Mouse (Mus musculus) lung, embryonic 15.5 days (tissue): ENCODE results near the gene Cdc42se2. TPM values are rescaled to one million over a fixed set of nuclear protein-coding genes. Genes with fewer than 3 reads are reported as not detected.

Experiments used
- ATAC-seq: fragments of 200-750 bp; cut with Nextera tagmentation; 2 replicates; pipeline ENCODE4 v1.8.0; 2017; ENCODE audit warnings: moderate number of reproducible peaks, borderline replicate concordance; ENCODE audit not compliant: low FRiP score, low TSS enrichment; ENCODE audit errors: extremely low read depth
- H3K27ac ChIP-seq: fragments of 300-500 bp; sonication (generic); 2 replicates; pipeline ENCODE4 v1.5.1; 2015; ENCODE audit warnings: moderate library complexity, mild to moderate bottlenecking, inconsistent platforms
- H3K27me3 ChIP-seq: fragments of 300-500 bp; sonication (generic); 2 replicates; pipeline ENCODE4 v1.6.1; 2015; ENCODE audit warnings: inconsistent platforms
- H3K36me3 ChIP-seq: fragments of 300-500 bp; sonication (generic); 2 replicates; pipeline ENCODE4 v1.6.1; 2015; ENCODE audit warnings: inconsistent platforms
- H3K4me1 ChIP-seq: fragments of 300-500 bp; sonication (generic); 2 replicates; pipeline ENCODE4 v1.6.1; 2015; ENCODE audit warnings: inconsistent platforms
- H3K4me2 ChIP-seq: fragments of 300-500 bp; sonication (generic); 2 replicates; pipeline ENCODE4 v1.6.1; 2015; ENCODE audit warnings: inconsistent platforms, mild to moderate bottlenecking, moderate library complexity
- H3K4me3 ChIP-seq: fragments of 300-500 bp; sonication (generic); 2 replicates; pipeline ENCODE4 v1.5.1; 2015; ENCODE audit warnings: mild to moderate bottlenecking, inconsistent platforms
- H3K9ac ChIP-seq: fragments of 300-500 bp; sonication (generic); 2 replicates; pipeline ENCODE4 v1.6.1; 2015; ENCODE audit warnings: inconsistent platforms
- H3K9me3 ChIP-seq: fragments of 300-500 bp; sonication (generic); 2 replicates; pipeline ENCODE4 v1.6.1; 2016; ENCODE audit warnings: inconsistent platforms
- WGBS: fragments of 180-500 bp; shearing (Covaris S2); methylation state at CpG from one replicate; pipeline ENCODE4 v1.1.7; 2015; 5-methylcytosine and 5-hydroxymethylcytosine counted together
- polyA plus RNA-seq: library from polyadenylated mRNA; unstranded; fragments of >200 nt; fragmentation: Nextera tagmentation; extraction: Ambion mirVana; gene quantifications from 2 replicates; pipeline ENCODE4 v1.2.1, GENCODE M21; 2015

Cdc42se2 gene
- polyA plus RNA-seq, 1 experiment from 2014 or later: 74.8 TPM

GRCm38 (mm10) chr11:54724353-54725034, 63.0 kb downstream of the Cdc42se2 start:
- Histone ChIP-seq H3K9ac (no peak overlapping the region), H3K4me2 (no peak overlapping the region), H3K36me3 (peaks cover 17% of the 10 kb centered on the region; the same call in 1 of the 2 replicates), H3K27ac (no peak overlapping the region), H3K27me3 (no peaks in the 10 kb centered on the region), H3K4me1 (no peaks in the 10 kb centered on the region), H3K4me3 (no peak overlapping the region), H3K9me3 (no peaks in the 10 kb centered on the region)
- no peak for ATAC-seq
- WGBS: 67% methylated on average over 4 of the region's 4 CpGs

GRCm38 (mm10) chr11:54722057-54722456, 65.4 kb downstream of the Cdc42se2 start:
- no peak for ATAC-seq
- Histone ChIP-seq H3K9ac (no peak overlapping the region), H3K36me3 (peaks cover 29% of the 10 kb centered on the region), H3K4me1 (no peaks in the 10 kb centered on the region), H3K4me2 (no peak overlapping the region), H3K9me3 (no peaks in the 10 kb centered on the region), H3K27me3 (no peaks in the 10 kb centered on the region), H3K27ac (no peak overlapping the region), H3K4me3 (no peak overlapping the region)
- 85% methylated on average over 6 of the region's 6 CpGs for WGBS

GRCm38 (mm10) chr11:54718601-54719000, 68.9 kb downstream of the Cdc42se2 start:
- no peak for ATAC-seq
- WGBS: 97% methylated on average over 3 of the region's 3 CpGs
- Histone ChIP-seq H3K36me3 (peaks cover 39% of the 10 kb centered on the region), H3K27me3 (no peaks in the 10 kb centered on the region), H3K27ac (no peak overlapping the region), H3K4me2 (no peak overlapping the region), H3K4me3 (no peak overlapping the region), H3K4me1 (no peaks in the 10 kb centered on the region), H3K9ac (no peak overlapping the region), H3K9me3 (no peaks in the 10 kb centered on the region)

GRCm38 (mm10) chr11:54717893-54718292, 69.6 kb downstream of the Cdc42se2 start:
- H3K4me1 ChIP-seq: no peaks in the 10 kb centered on the region
- no peak overlapping the region for H3K4me3 ChIP-seq
- no peak overlapping the region for H3K4me2 ChIP-seq
- no peak overlapping the region for H3K27ac ChIP-seq
- no peak overlapping the region for H3K9ac ChIP-seq
- H3K36me3 ChIP-seq: peaks cover 34% of the 10 kb centered on the region
- 85% methylated on average over 3 of the region's 3 CpGs for WGBS
- no peaks in the 10 kb centered on the region for H3K9me3 ChIP-seq
- no peaks in the 10 kb centered on the region for H3K27me3 ChIP-seq
- ATAC-seq: no peak

GRCm38 (mm10) chr11:54712849-54713248, 74.6 kb downstream of the Cdc42se2 start:
- Histone ChIP-seq H3K36me3 (peaks cover 23% of the 10 kb centered on the region), H3K9ac (no peak overlapping the region), H3K4me1 (no peaks in the 10 kb centered on the region), H3K27me3 (no peaks in the 10 kb centered on the region), H3K27ac (no peak overlapping the region), H3K9me3 (no peaks in the 10 kb centered on the region), H3K4me2 (no peak overlapping the region), H3K4me3 (no peak overlapping the region)
- WGBS: 65% methylated on average over 2 of the region's 2 CpGs
- no peak for ATAC-seq

GRCm38 (mm10) chr11:54710512-54711293, 76.8 kb downstream of the Cdc42se2 start:
- Histone ChIP-seq H3K27ac (no peak overlapping the region), H3K36me3 (peaks cover 8% of the 10 kb centered on the region), H3K27me3 (no peaks in the 10 kb centered on the region), H3K9me3 (no peaks in the 10 kb centered on the region), H3K9ac (no peak overlapping the region), H3K4me2 (no peak overlapping the region), H3K4me3 (no peak overlapping the region), H3K4me1 (no peaks in the 10 kb centered on the region)
- WGBS: 79% methylated on average over 4 of the region's 4 CpGs
- no peak for ATAC-seq

- Histone ChIP-seq H3K4me2 (no peak overlapping the region), H3K9me3 (no peaks in the 10 kb centered on the region), H3K9ac (no peak overlapping the region), H3K4me3 (no peak overlapping the region), H3K4me1 (no peaks in the 10 kb centered on the region), H3K27ac (no peak overlapping the region), H3K36me3 (peaks cover 5% of the 10 kb centered on the region; the same call in 1 of the 2 replicates), H3K27me3 (no peaks in the 10 kb centered on the region)
- WGBS: 43% methylated on average over 2 of the region's 2 CpGs
- ATAC-seq: no peak
Measured at GRCm38 (mm10) chr11:54709645-54710044, 77.8 kb downstream of the Cdc42se2 start.

GRCm38 (mm10) chr11:54708153-54708552, 79.3 kb downstream of the Cdc42se2 start:
- Histone ChIP-seq H3K4me3 (no peak overlapping the region), H3K9me3 (no peaks in the 10 kb centered on the region), H3K4me2 (no peak overlapping the region), H3K4me1 (no peaks in the 10 kb centered on the region), H3K9ac (no peak overlapping the region), H3K36me3 (peaks cover 2% of the 10 kb centered on the region; the same call in 1 of the 2 replicates), H3K27ac (no peak overlapping the region), H3K27me3 (no peaks in the 10 kb centered on the region)
- no peak for ATAC-seq
- 83% methylated on average over 2 of the region's 2 CpGs for WGBS

GRCm38 (mm10) chr11:54703306-54703705, 84.2 kb downstream of the Cdc42se2 start:
- no peak overlapping the region for H3K4me3 ChIP-seq
- H3K9ac ChIP-seq: no peak overlapping the region
- H3K9me3 ChIP-seq: no peaks in the 10 kb centered on the region
- no peaks in the 10 kb centered on the region for H3K4me1 ChIP-seq
- H3K4me2 ChIP-seq: no peak overlapping the region
- WGBS: 36% methylated on average over 4 of the region's 4 CpGs
- no peak overlapping the region for H3K27ac ChIP-seq
- no peaks in the 10 kb centered on the region; the same call in 1 of the 2 replicates for H3K36me3 ChIP-seq
- no peaks in the 10 kb centered on the region for H3K27me3 ChIP-seq
- ATAC-seq: no peak

- no peak overlapping the region for H3K4me2 ChIP-seq
- WGBS: 87% methylated on average over 8 of the region's 8 CpGs
- peaks cover 6% of the 10 kb centered on the region for H3K36me3 ChIP-seq
Measured at GRCm38 (mm10) chr11:54701848-54702247, 85.6 kb downstream of the Cdc42se2 start.

GRCm38 (mm10) chr11:54699972-54700371, 87.5 kb downstream of the Cdc42se2 start:
- no peak overlapping the region for H3K9ac ChIP-seq
- WGBS: 76% methylated on average over 3 of the region's 3 CpGs
- no peak overlapping the region for H3K27ac ChIP-seq
- H3K4me3 ChIP-seq: no peak overlapping the region
- H3K27me3 ChIP-seq: no peaks in the 10 kb centered on the region
- no peak for ATAC-seq
- H3K36me3 ChIP-seq: peaks cover 19% of the 10 kb centered on the region
- no peaks in the 10 kb centered on the region for H3K9me3 ChIP-seq
- no peak overlapping the region for H3K4me2 ChIP-seq
- H3K4me1 ChIP-seq: no peaks in the 10 kb centered on the region

More at GRCm38 (mm10) chr11:54701848-54702247, 85.6 kb downstream of the Cdc42se2 start:
- Histone ChIP-seq H3K4me3 (no peak overlapping the region), H3K27ac (no peak overlapping the region), H3K27me3 (no peaks in the 10 kb centered on the region), H3K4me1 (no peaks in the 10 kb centered on the region), H3K9ac (no peak overlapping the region), H3K9me3 (no peaks in the 10 kb centered on the region)
- ATAC-seq: no peak

- H3K4me3 ChIP-seq: no peak overlapping the region
- no peaks in the 10 kb centered on the region for H3K27me3 ChIP-seq
- no peak overlapping the region for H3K9ac ChIP-seq
- peaks cover 27% of the 10 kb centered on the region for H3K36me3 ChIP-seq
- no peak overlapping the region for H3K27ac ChIP-seq
- 91% methylated on average over 7 of the region's 7 CpGs for WGBS
- no peak for ATAC-seq
- H3K4me2 ChIP-seq: no peak overlapping the region
- H3K9me3 ChIP-seq: no peaks in the 10 kb centered on the region
- H3K4me1 ChIP-seq: no peaks in the 10 kb centered on the region
Measured at GRCm38 (mm10) chr11:54698636-54699035, 88.8 kb downstream of the Cdc42se2 start.
